Mouse (Mus musculus) E14TG2a.4 (cell line): ENCODE measurements at regions not wholly inside any gene's neighbourhood (a gene's known extent, or its start where the extent isn't known, plus 50 kb on each side); places are given as distances from the start of the nearest gene placed in this dataset.

Source experiments
- H3K27me3 ChIP-seq: 2 replicates; pipeline ENCODE4 v1.6.1; 2014; ENCODE audit warnings: low read length, control low read depth; ENCODE audit not compliant: insufficient read depth
- H3K36me3 ChIP-seq: 2 replicates; pipeline ENCODE4 v1.6.1; 2014; ENCODE audit warnings: low read length, control low read depth; ENCODE audit not compliant: insufficient read depth
- H3K4me1 ChIP-seq: replicated peaks from 2 replicates; pipeline ENCODE4 v1.6.1; 2014; ENCODE audit warnings: low read depth, low read length, control low read depth
- H3K4me3 ChIP-seq: replicated peaks from 2 replicates; pipeline ENCODE4 v1.5.1; 2014; ENCODE audit warnings: mild to moderate bottlenecking, low read length
- H3K9me3 ChIP-seq: 2 replicates; pipeline ENCODE4 v1.6.1; 2014; ENCODE audit warnings: low read length, control low read depth
- CTCF ChIP-seq: conservative IDR thresholded peaks from 2 replicates; pipeline ENCODE4 v1.5.1; 2014; ENCODE audit warnings: low read length
- NANOG ChIP-seq: IDR thresholded peaks from 2 replicates; pipeline ENCODE4 v1.6.1; 2014; ENCODE audit warnings: borderline replicate concordance, low read length, mixed read lengths
- POU5F1 ChIP-seq: IDR thresholded peaks from 2 replicates; pipeline ENCODE4 v1.6.1; 2014; ENCODE audit warnings: low read length, borderline replicate concordance

- H3K36me3 ChIP-seq = no peaks in the 10 kb centered on the region
- no peak overlapping the region for H3K4me3 ChIP-seq
- H3K9me3 ChIP-seq = no peaks in the 10 kb centered on the region
- peaks cover 9% of the 10 kb centered on the region for H3K4me1 ChIP-seq
- no peak for TF ChIP-seq POU5F1
- no peak for TF ChIP-seq CTCF
- no peak for TF ChIP-seq NANOG
- H3K27me3 ChIP-seq = no peaks in the 10 kb centered on the region
Observed at GRCm38 (mm10) chr8:100942680-100943427, 1526.6 kb upstream of the Cdh8 start.

GRCm38 (mm10) chr8:100939533-100939932, 1523.3 kb upstream of the Cdh8 start:
- H3K4me3 ChIP-seq = no peak overlapping the region
- no peaks in the 10 kb centered on the region for H3K36me3 ChIP-seq
- TF ChIP-seq CTCF (no peak), NANOG (peak; percentile 46; the same call in 1 of the 2 replicates)
- no peaks in the 10 kb centered on the region for H3K9me3 ChIP-seq
- H3K4me1 ChIP-seq = peaks cover 9% of the 10 kb centered on the region
- no peaks in the 10 kb centered on the region for H3K27me3 ChIP-seq

- Histone ChIP-seq H3K27me3 (no peaks in the 10 kb centered on the region), H3K9me3 (no peaks in the 10 kb centered on the region), H3K4me1 (0 out of 2 replicates have a peak, but pooled peaks cover 3% of the 10 kb centered on the region), H3K36me3 (no peaks in the 10 kb centered on the region), H3K4me3 (no peak overlapping the region)
- TF ChIP-seq POU5F1 (no peak), CTCF (no peak), NANOG (no peak)
Observed at GRCm38 (mm10) chr8:100890307-100890706, 1474.0 kb upstream of the Cdh8 start.

- no peaks in the 10 kb centered on the region for H3K36me3 ChIP-seq
- TF ChIP-seq NANOG (no peak), CTCF (no peak), POU5F1 (no peak)
- H3K9me3 ChIP-seq = no peaks in the 10 kb centered on the region
- H3K27me3 ChIP-seq = no peaks in the 10 kb centered on the region
- no peaks in the 10 kb centered on the region for H3K4me1 ChIP-seq
- no peak overlapping the region for H3K4me3 ChIP-seq
Observed at GRCm38 (mm10) chr8:100865624-100866023, 1449.4 kb upstream of the Cdh8 start.

- no peak overlapping the region for H3K4me3 ChIP-seq
- no peaks in the 10 kb centered on the region for H3K27me3 ChIP-seq
- TF ChIP-seq POU5F1 = no peak
- TF ChIP-seq CTCF = peak; percentile 77
- H3K4me1 ChIP-seq = no peaks in the 10 kb centered on the region
- no peaks in the 10 kb centered on the region for H3K9me3 ChIP-seq
- no peaks in the 10 kb centered on the region for H3K36me3 ChIP-seq
Observed at GRCm38 (mm10) chr8:100850822-100851437, 1434.7 kb upstream of the Cdh8 start.
